Mouse (Mus musculus) lung, postnatal 25 days (tissue): Measurements from ENCODE around the gene Usf3.

Source experiments
- DNase-seq: peaks from one replicate; pipeline ENCODE4 v3.0.0; 2022; ENCODE audit warnings: low spot score

Usf3 gene

GRCm38 (mm10) chr16:44173155-44173941 is at the start of gene Usf3:
Usf3 (plus strand) TSS chr16:44173246.
- peak; percentile 32 for DNase-seq

- no peak for DNase-seq
Observed at GRCm38 (mm10) chr16:44123786-44124185, 49.3 kb upstream of the Usf3 start.

- DNase-seq, result no peak
Observed at GRCm38 (mm10) chr16:44124713-44125112, 48.3 kb upstream of the Usf3 start.

GRCm38 (mm10) chr16:44125436-44125835 is 47.6 kb upstream of the Usf3 start:
- no peak for DNase-seq

GRCm38 (mm10) chr16:44126437-44126836 is 46.6 kb upstream of the Usf3 start:
- DNase-seq, result no peak

- DNase-seq, result no peak
Observed at GRCm38 (mm10) chr16:44132300-44132699, 40.7 kb upstream of the Usf3 start.

GRCm38 (mm10) chr16:44133187-44133586 is 39.9 kb upstream of the Usf3 start:
- DNase-seq, result no peak

- peak; percentile 23 for DNase-seq
Observed at GRCm38 (mm10) chr16:44136511-44137021, 36.5 kb upstream of the Usf3 start.

- DNase-seq, result no peak
Observed at GRCm38 (mm10) chr16:44138377-44138978, 34.6 kb upstream of the Usf3 start.

GRCm38 (mm10) chr16:44138979-44139535 is 34.0 kb upstream of the Usf3 start:
- DNase-seq, result peak; percentile 95

GRCm38 (mm10) chr16:44139536-44140185 is 33.4 kb upstream of the Usf3 start, which contains the start of the genes Atp6v1a and Naa50:
Atp6v1a (minus strand) TSS chr16:44139705.
Naa50 (plus strand) TSS chr16:44139830.
- peak; percentile 89 for DNase-seq

- DNase-seq, result peak; percentile 88
Observed at GRCm38 (mm10) chr16:44140186-44140787, 32.8 kb upstream of the Usf3 start.

GRCm38 (mm10) chr16:44141483-44141882 is 31.6 kb upstream of the Usf3 start:
- DNase-seq, result no peak

- DNase-seq, result no peak
Observed at GRCm38 (mm10) chr16:44149002-44149767, 23.9 kb upstream of the Usf3 start.

GRCm38 (mm10) chr16:44154497-44155057 is 18.5 kb upstream of the Usf3 start:
- DNase-seq, result no peak

GRCm38 (mm10) chr16:44159325-44159724 is 13.7 kb upstream of the Usf3 start:
- no peak for DNase-seq

GRCm38 (mm10) chr16:44163831-44164230 is 9.2 kb upstream of the Usf3 start:
- DNase-seq, result no peak

- no peak for DNase-seq
Observed at GRCm38 (mm10) chr16:44165182-44165581, 7.9 kb upstream of the Usf3 start.

GRCm38 (mm10) chr16:44168990-44169389 is 4.1 kb upstream of the Usf3 start:
- no peak for DNase-seq

GRCm38 (mm10) chr16:44172297-44173154 is 520 bp upstream of the Usf3 start:
- peak; percentile 99 for DNase-seq
